Mouse (Mus musculus) retina, adult 2 months (tissue): ENCODE results near the gene Nit2.
"Not testable (repeated sequence)": the region's sequence is repeated elsewhere in the genome, so short reads cannot be mapped to it uniquely, and the experiment has no call there.

Source experiments
- DNase-seq: peaks from one replicate; pipeline ENCODE4 v3.0.0-alpha.2; 2012; ENCODE audit warnings: low read depth, low spot score

Gene Nit2

GRCm38 (mm10) chr16:57166611-57167513 is at the start of gene Nit2:
TSS of gene Nit2 (minus strand) at chr16:57167341.
- peak; percentile 76 for DNase-seq

GRCm38 (mm10) chr16:57215957-57216356 is 48.8 kb upstream of the Nit2 start:
- no peak for DNase-seq

- no peak for DNase-seq
Measured at GRCm38 (mm10) chr16:57211037-57211436, 43.9 kb upstream of the Nit2 start.

- no peak for DNase-seq
Measured at GRCm38 (mm10) chr16:57208342-57208741, 41.2 kb upstream of the Nit2 start.

- DNase-seq = no peak
Measured at GRCm38 (mm10) chr16:57197281-57197680, 30.1 kb upstream of the Nit2 start.

- no peak for DNase-seq
Measured at GRCm38 (mm10) chr16:57196590-57196989, 29.4 kb upstream of the Nit2 start.

GRCm38 (mm10) chr16:57191214-57191613 is 24.1 kb upstream of the Nit2 start:
- no peak for DNase-seq

- DNase-seq = no peak
Measured at GRCm38 (mm10) chr16:57190390-57190789, 23.2 kb upstream of the Nit2 start.

- DNase-seq = no peak
Measured at GRCm38 (mm10) chr16:57189493-57189892, 22.4 kb upstream of the Nit2 start.

- DNase-seq = no peak
Measured at GRCm38 (mm10) chr16:57186618-57187017, 19.5 kb upstream of the Nit2 start.

GRCm38 (mm10) chr16:57182037-57182436 is 14.9 kb upstream of the Nit2 start:
- no peak for DNase-seq

- no peak for DNase-seq
Measured at GRCm38 (mm10) chr16:57181180-57181579, 14.0 kb upstream of the Nit2 start.

GRCm38 (mm10) chr16:57177664-57178063 is 10.5 kb upstream of the Nit2 start:
- no peak for DNase-seq

- no peak for DNase-seq
Measured at GRCm38 (mm10) chr16:57177254-57177653, 10.1 kb upstream of the Nit2 start.

- DNase-seq = no peak
Measured at GRCm38 (mm10) chr16:57176276-57176675, 9.1 kb upstream of the Nit2 start.

- DNase-seq = no peak
Measured at GRCm38 (mm10) chr16:57175751-57176150, 8.6 kb upstream of the Nit2 start.

- not testable (repeated sequence) for DNase-seq
Measured at GRCm38 (mm10) chr16:57174480-57174879, 7.3 kb upstream of the Nit2 start.

- no peak for DNase-seq
Measured at GRCm38 (mm10) chr16:57171570-57171969, 4.4 kb upstream of the Nit2 start.

GRCm38 (mm10) chr16:57171161-57171560 is 4.0 kb upstream of the Nit2 start:
- DNase-seq = no peak

- DNase-seq = no peak
Measured at GRCm38 (mm10) chr16:57168236-57168635, 1.1 kb upstream of the Nit2 start.

GRCm38 (mm10) chr16:57167514-57167912 is 372 bp upstream of the Nit2 start:
- no peak for DNase-seq

GRCm38 (mm10) chr16:57166086-57166485 is 1.1 kb downstream of the Nit2 start:
- no peak for DNase-seq

- no peak for DNase-seq
Measured at GRCm38 (mm10) chr16:57165157-57165556, 2.0 kb downstream of the Nit2 start.
